Mouse (Mus musculus): ENCODE data around the gene Psmb11.

- TF ChIP-seq CTCF (IDR thresholded peaks at IDR 0.05; ENCODE audit: low read depth) (no peak), EP300 (IDR thresholded peaks at IDR 0.05; ENCODE audit: low read depth) (no peak)
Measured at GRCm38 (mm10) chr14:54646455-54646854, 25.2 kb downstream of the Psmb11 start.

All from liver, embryonic 14.5 days (tissue).